Mouse (Mus musculus) hindbrain, postnatal 0 days (tissue): ENCODE data around the gene Ddx39b. TPM values are rescaled to one million over a fixed set of nuclear protein-coding genes. Genes with fewer than 3 reads are reported as not detected.
A peak's percentile ranks its signal among the peaks of the same experiment; 100 is the strongest.

ENCODE experiments used
- ATAC-seq: fragments of 200-750 bp; cut with Nextera tagmentation; 2 replicates; pipeline ENCODE4 v1.8.0; 2017; ENCODE audit warnings: mild to moderate bottlenecking, moderate TSS enrichment, moderate library complexity
- DNase-seq: peaks from one replicate; pipeline ENCODE4 v3.0.0-alpha.2; 2015; ENCODE audit warnings: low spot score
- H3K27ac ChIP-seq: fragments of 300-500 bp; sonication (generic); 2 replicates; pipeline ENCODE4 v1.5.1; 2014; ENCODE audit warnings: mild to moderate bottlenecking
- H3K27me3 ChIP-seq: fragments of 300-500 bp; sonication (generic); 2 replicates; pipeline ENCODE4 v1.6.1; 2014; ENCODE audit warnings: low read length, mixed read lengths; ENCODE audit not compliant: insufficient read depth
- H3K36me3 ChIP-seq: fragments of 300-500 bp; sonication (generic); 2 replicates; pipeline ENCODE4 v1.6.1; 2014; ENCODE audit warnings: low read length, mixed read lengths; ENCODE audit not compliant: insufficient read depth
- H3K4me1 ChIP-seq: fragments of 300-500 bp; sonication (generic); 2 replicates; pipeline ENCODE4 v1.6.1; 2014; ENCODE audit warnings: antibody characterized with exemption, low read length, mixed read lengths; ENCODE audit not compliant: insufficient read depth
- H3K4me2 ChIP-seq: fragments of 300-500 bp; sonication (generic); 2 replicates; pipeline ENCODE4 v1.6.1; 2014; ENCODE audit warnings: low read depth, mild to moderate bottlenecking, low read length, moderate library complexity, mixed read lengths
- H3K4me3 ChIP-seq: fragments of 300-500 bp; sonication (generic); 2 replicates; pipeline ENCODE4 v1.5.1; 2014; ENCODE audit warnings: low read length
- H3K9ac ChIP-seq: fragments of 300-500 bp; sonication (generic); replicated peaks from 2 replicates; pipeline ENCODE4 v1.6.1; 2014; ENCODE audit warnings: mild to moderate bottlenecking, low read length, moderate library complexity, mixed read lengths
- H3K9me3 ChIP-seq: fragments of 300-500 bp; sonication (generic); 2 replicates; pipeline ENCODE4 v1.6.1; 2016; ENCODE audit warnings: low read length, mixed read lengths
- CTCF ChIP-seq: IDR thresholded peaks from 2 replicates; pipeline ENCODE4 v1.5.1; 2016; ENCODE audit warnings: antibody characterized with exemption, control low read depth, low read depth
- WGBS: fragments of 180-500 bp; shearing (Covaris S2); extraction: QIAGEN DNeasy Blood & Tissue Kit; methylation state at CpG from one replicate; pipeline ENCODE4 v1.1.7; 2014; 5-methylcytosine and 5-hydroxymethylcytosine counted together
- polyA plus RNA-seq: library from polyadenylated mRNA; unstranded; fragments of >200 nt; fragmentation: Nextera tagmentation; extraction: Ambion mirVana; gene quantifications from 2 replicates; pipeline ENCODE4 v1.2.1, GENCODE M21; 2015
- total RNA-seq: library from RNA; depleted of rRNA; stranded (reverse); fragments of >200 nt; gene quantifications from 2 replicates; pipeline ENCODE4 v1.2.3, GENCODE M21; 2014

Gene Ddx39b
- total and polyA plus RNA-seq, 2 experiments from 2014 or later, result 266 to 341 TPM

GRCm38 (mm10) chr17:35242015-35242941, 732 bp downstream of the Ddx39b start:
- H3K9me3 ChIP-seq, result no peaks in the 10 kb centered on the region
- H3K4me3 ChIP-seq, result peak overlapping the region; percentile 97
- peaks cover 37% of the 10 kb centered on the region for H3K36me3 ChIP-seq
- H3K9ac ChIP-seq, result peak overlapping the region; percentile 100
- TF ChIP-seq CTCF, result peak; percentile 46
- H3K4me2 ChIP-seq, result peak overlapping the region; percentile 72
- H3K27me3 ChIP-seq, result no peaks in the 10 kb centered on the region
- peak overlapping the region; percentile 100 for H3K27ac ChIP-seq
- DNase-seq (peak; percentile 86), ATAC-seq (peak; percentile 61)
- H3K4me1 ChIP-seq, result peaks cover 17% of the 10 kb centered on the region
- under 1% methylated on average over 53 of the region's 55 CpGs for WGBS

DNA sequence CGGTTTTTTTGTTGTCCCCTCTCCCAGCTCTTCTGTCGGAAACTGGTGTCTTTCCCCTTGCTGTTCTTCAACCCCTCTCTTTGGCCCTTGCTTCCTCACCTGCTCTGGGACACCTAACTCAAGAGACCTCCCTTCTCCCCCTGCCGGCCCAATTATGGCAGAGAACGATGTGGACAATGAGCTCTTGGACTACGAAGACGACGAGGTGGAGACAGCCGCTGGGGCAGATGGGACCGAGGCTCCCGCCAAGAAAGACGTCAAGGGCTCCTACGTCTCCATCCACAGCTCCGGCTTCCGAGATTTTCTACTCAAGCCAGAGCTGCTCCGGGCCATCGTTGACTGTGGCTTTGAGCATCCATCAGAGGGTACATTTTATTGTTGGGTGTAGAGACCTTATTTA, 1.5 kb downstream of the Ddx39b start:
- DNase-seq (peak; percentile 83), ATAC-seq (0 out of 2 replicates have a peak, but pooled peaks have one; percentile 1)
- peak; percentile 41 for TF ChIP-seq CTCF
- H3K27ac ChIP-seq, result peak overlapping the region; percentile 100
- peak overlapping the region; percentile 97 for H3K4me3 ChIP-seq
- H3K9me3 ChIP-seq, result no peaks in the 10 kb centered on the region
- H3K4me1 ChIP-seq, result peaks cover 17% of the 10 kb centered on the region
- peaks cover 45% of the 10 kb centered on the region for H3K36me3 ChIP-seq
- WGBS, result under 1% methylated on average over 16 of the region's 16 CpGs
- peak overlapping the region; percentile 72 for H3K4me2 ChIP-seq
- H3K27me3 ChIP-seq, result no peaks in the 10 kb centered on the region
- peak overlapping the region; percentile 100 for H3K9ac ChIP-seq

DNA sequence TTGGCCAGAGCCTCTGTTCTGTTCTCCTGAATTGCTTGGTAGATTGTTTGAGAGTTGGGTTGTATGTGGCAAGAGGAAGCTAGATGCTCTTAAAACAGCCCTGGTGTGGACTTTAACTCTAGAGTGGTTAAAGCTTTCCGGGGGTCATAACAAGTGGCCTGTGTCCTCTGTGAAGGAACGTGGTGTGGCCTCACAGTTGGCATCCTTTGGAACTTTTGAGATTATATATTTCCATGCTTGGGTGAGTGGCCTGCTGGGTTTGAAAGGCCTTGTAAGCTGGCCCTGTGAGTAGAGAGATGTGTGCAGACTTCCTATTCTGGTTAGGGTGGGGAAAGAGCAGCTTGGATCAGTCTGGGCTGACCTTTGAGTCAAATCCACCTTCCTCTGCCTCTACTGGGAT, 3.5 kb downstream of the Ddx39b start:
- peak overlapping the region; percentile 72 for H3K4me2 ChIP-seq
- no peak for ATAC-seq
- H3K9me3 ChIP-seq, result no peaks in the 10 kb centered on the region
- DNase-seq, result no peak
- H3K4me1 ChIP-seq, result peaks cover 17% of the 10 kb centered on the region
- H3K36me3 ChIP-seq, result peaks cover 63% of the 10 kb centered on the region
- no peak for TF ChIP-seq CTCF
- WGBS, result 55% methylated on average over 2 of the region's 2 CpGs
- H3K27me3 ChIP-seq, result no peaks in the 10 kb centered on the region
- H3K27ac ChIP-seq, result no peak overlapping the region
- H3K9ac ChIP-seq, result peak overlapping the region; percentile 100; the same call in 1 of the 2 replicates
- H3K4me3 ChIP-seq, result no peak overlapping the region

DNA sequence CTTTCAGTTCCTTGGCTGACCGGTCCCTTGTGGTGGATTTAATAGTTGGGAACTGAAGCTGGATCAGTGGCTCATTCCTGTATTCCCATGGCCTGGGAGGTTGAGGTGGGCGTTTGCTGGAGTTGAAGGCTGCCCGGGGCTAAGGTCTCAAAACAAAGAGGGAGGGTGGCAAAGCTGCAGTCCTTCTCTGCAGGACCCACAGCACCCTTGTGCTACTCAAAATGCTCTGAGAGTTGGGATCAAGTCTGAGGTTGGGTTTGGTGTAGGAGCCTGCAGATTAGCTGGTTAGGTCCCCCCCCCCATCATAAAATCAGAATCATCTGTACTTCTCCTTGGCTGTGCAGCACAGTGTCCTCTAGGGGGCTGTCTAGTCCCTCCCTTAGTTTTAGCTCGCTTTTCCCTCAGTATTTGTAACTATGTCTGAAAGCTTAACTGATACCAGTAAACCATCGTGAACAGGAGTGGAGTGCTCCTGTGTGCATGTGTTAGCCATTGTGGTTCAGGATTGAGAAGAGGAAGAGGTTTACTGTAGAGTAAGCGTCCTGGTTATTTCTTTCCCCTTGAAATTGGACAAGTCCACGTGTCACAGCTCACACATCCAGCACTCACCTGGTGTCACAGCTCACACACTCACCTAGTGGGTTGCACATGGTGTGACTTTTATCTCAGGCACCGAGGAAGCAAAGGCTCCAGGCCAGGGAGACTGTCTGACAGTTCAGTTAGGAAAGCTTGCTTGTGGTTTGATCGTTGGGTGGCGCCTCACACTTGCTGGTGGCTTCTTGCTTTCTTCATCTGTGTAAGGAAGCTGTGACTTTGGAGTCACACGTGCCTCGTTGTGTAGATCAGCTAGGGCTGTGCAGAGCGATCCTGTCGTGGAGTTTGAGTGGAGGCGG, 4.4 kb downstream of the Ddx39b start:
- WGBS, result 79% methylated on average over 15 of the region's 15 CpGs
- no peaks in the 10 kb centered on the region for H3K9me3 ChIP-seq
- H3K4me1 ChIP-seq, result peaks cover 12% of the 10 kb centered on the region
- peak; percentile 68 for TF ChIP-seq CTCF
- no peak overlapping the region for H3K9ac ChIP-seq
- H3K4me3 ChIP-seq, result no peak overlapping the region
- no peaks in the 10 kb centered on the region for H3K27me3 ChIP-seq
- H3K36me3 ChIP-seq, result peaks cover 66% of the 10 kb centered on the region
- DNase-seq (peak; percentile 58), ATAC-seq (no peak)
- H3K27ac ChIP-seq, result no peak overlapping the region
- no peak overlapping the region for H3K4me2 ChIP-seq

GRCm38 (mm10) chr17:35247144-35247543, 5.6 kb downstream of the Ddx39b start:
- TF ChIP-seq CTCF, result no peak

DNA sequence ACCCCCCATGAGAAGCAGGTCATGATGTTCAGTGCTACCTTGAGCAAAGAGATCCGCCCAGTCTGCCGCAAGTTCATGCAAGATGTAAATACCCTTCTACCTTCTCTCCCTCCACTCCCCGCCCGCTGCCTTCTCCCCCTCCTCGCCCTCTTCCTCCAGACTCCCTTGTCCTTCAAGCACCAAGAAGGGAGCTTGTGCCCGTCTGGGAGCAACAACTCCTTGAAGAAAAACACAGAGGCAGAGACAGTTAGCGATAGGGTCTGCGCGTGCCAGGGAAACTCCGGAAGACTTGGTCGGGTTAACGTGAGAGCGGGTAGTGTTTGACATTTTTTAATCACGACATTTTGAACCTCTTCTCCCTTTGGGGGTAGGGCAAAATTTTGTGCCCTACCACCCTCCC, 7.4 kb downstream of the Ddx39b start:
- TF ChIP-seq CTCF, result no peak
- 84% methylated on average over 14 of the region's 14 CpGs for WGBS

More at GRCm38 (mm10) chr17:35247144-35247543, 5.6 kb downstream of the Ddx39b start:
- Histone ChIP-seq H3K27ac (no peak overlapping the region), H3K9me3 (no peaks in the 10 kb centered on the region), H3K36me3 (peaks cover 69% of the 10 kb centered on the region), H3K4me1 (peaks cover 12% of the 10 kb centered on the region), H3K9ac (no peak overlapping the region), H3K4me3 (no peak overlapping the region), H3K4me2 (no peak overlapping the region), H3K27me3 (no peaks in the 10 kb centered on the region)
- WGBS, result 81% methylated on average over 7 of the region's 7 CpGs
- DNase-seq, result no peak
- no peak for ATAC-seq

More for the DNA sequence above, 7.4 kb downstream of the Ddx39b start:
- Histone ChIP-seq H3K9ac (no peak overlapping the region), H3K27me3 (no peaks in the 10 kb centered on the region), H3K9me3 (no peaks in the 10 kb centered on the region), H3K4me2 (no peak overlapping the region), H3K4me3 (no peak overlapping the region), H3K4me1 (peaks cover 7% of the 10 kb centered on the region), H3K36me3 (peaks cover 82% of the 10 kb centered on the region), H3K27ac (no peak overlapping the region)
- DNase-seq, result no peak
- no peak for ATAC-seq
